Mouse (Mus musculus) monocyte, adult 2 months (primary cell): ENCODE measurements around the gene Map4k4.
A peak's percentile ranks its signal among the peaks of the same experiment; 100 is the strongest.

ENCODE experiments used
- DNase-seq, 2 experiments: peaks; one replicate each; pipeline ENCODE4 v3.0.0; 2022; ENCODE audit warnings: low spot score in 2 of 2, low read depth in 1 of 2

Map4k4 gene

GRCm38 (mm10) chr1:39898686-39899085, 2.0 kb upstream of the Map4k4 start:
- DNase-seq = no peak

DNA sequence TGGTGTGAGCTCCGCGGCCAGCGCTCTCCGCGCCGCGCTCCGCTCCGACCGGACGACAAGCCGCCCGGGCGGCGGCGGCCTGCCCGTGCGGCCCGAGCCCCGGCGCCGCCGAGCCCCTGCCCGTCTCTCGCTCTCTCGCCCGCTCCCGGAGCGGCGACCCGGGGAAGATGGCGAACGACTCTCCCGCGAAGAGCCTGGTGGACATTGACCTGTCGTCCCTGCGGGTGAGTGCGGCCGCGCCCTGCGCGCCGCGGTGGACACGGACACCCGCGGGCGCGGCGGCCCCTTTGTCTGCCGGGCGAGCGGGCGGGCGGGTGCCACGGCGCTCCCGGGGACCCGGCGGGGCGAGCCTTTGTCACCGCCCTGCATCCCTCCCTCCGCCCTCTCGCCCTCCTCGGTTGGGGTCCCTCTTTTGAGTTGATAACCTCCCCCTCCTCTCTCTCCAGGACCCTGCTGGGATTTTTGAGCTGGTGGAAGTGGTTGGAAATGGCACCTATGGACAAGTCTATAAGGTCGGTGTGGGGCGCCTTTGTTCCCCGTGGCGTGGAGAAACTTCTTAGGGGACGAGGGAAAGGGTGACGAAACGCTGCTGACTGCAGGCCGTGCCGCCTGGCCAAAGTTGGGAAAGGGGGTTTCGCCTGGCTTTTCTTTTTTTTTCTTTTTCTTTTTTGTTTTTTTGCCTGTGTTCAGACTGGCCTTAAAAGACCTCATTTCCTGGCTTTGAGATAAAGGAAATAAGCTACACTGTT, 524 bp downstream of the Map4k4 start:
- DNase-seq = no peak

GRCm38 (mm10) chr1:39901851-39902703, 1.4 kb downstream of the Map4k4 start:
- no peak for DNase-seq

DNA sequence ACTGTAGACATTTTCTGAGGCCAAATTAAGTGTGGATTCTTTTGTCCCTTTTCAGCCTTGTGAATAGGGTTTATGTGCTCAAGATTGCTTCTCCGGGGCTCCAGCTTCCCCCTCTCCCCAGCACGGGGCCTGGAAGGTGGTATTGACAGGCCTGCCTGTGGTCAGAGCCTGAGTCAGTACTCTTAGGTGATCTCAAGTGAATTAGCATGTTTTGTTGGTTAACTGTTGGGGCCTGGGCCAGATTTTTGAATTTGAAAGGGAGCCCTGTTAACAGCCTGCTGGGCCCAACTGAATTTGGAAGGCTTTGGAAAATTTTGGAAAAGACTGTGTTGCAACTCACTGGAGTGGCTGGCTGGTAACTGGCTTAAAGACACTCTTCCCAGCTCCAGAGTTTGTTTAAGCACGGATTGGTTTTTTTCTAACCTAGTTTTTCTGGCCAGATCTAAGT, 2.0 kb downstream of the Map4k4 start:
- DNase-seq = no peak

DNA sequence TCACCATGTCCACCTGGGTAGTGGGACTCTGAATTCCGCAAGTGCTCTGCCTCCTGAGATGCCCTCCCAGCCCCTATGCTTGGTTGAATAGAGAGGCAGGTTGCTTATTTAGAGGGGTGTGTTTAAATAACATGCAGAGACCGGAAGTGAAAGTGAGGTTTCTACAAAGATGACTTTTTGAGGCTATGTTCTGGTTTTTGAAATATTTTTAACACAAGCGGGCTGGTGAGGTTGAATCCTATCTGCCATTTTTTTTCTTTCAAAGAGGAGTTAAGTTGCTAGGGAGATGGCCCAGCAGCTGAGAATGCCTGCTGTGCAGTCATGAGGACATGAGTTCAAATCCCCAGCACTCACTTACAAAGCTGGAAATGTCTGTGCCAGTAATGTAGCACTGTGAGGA, 4.0 kb downstream of the Map4k4 start:
- DNase-seq = no peak

DNA sequence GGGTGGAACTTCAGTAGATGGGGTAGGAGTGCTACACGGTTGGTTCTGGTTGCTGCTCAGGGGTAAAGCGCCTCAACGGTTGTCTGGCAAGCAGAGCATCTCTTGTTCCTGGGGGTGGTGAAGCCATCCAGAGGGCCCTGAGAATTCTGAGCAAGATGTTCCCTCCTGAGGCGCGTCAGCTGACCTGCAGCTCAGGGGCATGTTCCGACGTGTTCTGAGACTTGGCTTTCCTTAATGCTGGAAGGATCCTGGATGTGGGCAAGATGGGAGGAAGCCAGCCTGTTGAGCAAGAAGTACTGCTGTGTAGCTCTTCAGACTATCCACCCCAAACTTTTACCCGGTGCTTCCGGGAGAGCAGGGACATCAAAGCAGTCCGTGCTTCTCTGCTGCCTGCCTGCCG, 6.2 kb downstream of the Map4k4 start:
- DNase-seq = no peak

DNA sequence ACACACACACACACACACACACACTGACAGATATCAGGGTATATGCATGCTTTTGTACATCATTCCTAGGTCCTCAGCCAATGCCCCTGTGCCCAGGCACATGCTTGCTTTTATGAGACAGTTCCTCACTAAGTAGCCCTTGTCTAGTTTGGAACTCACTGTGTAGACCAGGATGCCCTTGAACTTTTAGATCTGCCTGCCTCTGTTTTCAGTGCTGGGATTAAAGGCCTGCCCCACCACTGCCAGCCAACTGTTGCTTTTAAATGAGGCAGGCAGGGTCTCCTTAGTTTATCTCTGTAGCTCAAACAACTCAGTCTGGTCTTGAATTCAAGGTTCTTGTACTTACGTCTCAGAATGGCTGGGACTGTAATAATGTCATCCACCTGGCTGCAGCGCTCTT, 8.3 kb downstream of the Map4k4 start:
- DNase-seq = no peak

DNA sequence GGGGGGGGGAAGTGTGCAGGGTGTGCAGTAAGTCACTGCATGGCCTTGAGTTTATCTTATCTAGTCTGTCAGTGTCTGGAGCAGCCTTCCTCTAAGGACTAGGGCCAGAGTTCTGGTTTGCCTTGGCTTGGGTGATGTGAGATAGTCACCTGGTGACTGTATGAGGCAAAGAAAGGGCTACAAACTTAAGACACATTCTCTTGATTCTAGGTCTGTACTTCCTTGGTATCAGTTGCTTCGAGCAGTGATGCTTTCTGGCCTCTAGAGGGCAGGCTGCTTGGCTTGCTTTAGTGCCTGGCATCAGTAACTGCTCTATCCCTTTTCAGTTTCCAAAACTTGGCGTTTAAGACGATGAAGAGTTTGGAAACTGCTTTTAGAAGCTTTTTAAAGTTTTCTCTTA, 10.7 kb downstream of the Map4k4 start:
- no peak for DNase-seq

DNA sequence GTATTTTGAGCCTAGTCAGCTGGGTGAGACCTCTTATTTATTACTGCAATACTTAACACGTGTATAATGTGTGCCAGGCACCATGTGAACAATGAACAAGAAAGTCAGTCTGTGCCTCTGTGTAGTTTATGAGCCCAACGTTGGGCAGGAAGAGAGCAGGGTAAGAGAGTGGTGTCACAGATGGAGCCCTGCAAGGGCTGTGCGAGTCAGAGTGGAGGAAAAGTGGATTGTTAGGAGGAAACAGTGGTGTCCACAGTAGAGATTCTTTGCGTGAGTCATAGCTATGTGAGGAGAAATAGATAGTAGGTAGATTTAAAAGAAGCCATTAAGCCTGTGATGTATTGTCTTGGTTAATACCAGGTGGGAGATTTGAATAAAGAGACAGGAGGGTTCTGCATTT, 12.5 kb downstream of the Map4k4 start:
- no peak for DNase-seq

DNA sequence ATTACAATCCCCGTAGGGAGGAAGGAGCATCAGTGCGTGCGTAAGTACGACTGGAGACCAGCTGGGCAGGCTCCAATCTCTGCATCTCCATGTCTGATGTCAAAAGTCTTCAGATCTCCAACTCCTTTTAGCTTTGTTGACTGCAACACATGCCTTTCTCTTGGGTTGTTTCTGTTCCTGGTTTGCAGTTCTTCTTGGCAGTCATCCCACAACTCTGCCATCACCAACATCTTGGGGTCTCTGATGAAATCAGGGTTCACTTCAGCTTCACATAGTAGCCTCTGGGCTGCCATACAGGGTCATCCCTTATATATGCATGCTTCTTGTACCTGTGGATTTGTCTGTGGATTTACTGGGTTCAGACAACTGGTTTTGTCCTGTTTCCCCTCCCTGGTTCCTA, 15.4 kb downstream of the Map4k4 start:
- DNase-seq = no peak

- no peak for DNase-seq
Observed at GRCm38 (mm10) chr1:39917855-39918516, 17.3 kb downstream of the Map4k4 start.

GRCm38 (mm10) chr1:39918517-39919115, 17.9 kb downstream of the Map4k4 start:
- no peak for DNase-seq

DNA sequence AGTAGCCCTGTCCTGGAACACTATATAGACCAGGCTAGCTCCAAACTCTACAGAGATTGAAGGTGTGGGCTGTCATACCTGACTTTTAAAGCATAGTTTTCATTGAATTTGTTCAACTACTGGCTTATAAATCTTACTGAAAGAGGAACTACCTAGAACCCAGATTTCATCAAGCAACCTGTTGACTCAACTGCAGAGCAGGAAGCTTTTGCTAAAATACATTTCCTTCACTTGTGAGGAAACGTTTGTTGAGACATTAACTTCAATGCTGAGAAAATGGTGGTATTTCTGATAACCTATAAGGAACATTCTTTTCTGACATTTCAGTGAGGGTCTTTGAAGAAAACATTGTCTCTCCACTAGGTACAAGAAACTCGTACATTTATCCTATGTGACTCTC, 19.9 kb downstream of the Map4k4 start:
- no peak for DNase-seq

GRCm38 (mm10) chr1:39921996-39922395, 21.3 kb downstream of the Map4k4 start:
- DNase-seq = no peak

GRCm38 (mm10) chr1:39922714-39923113, 22.0 kb downstream of the Map4k4 start:
- DNase-seq = peak; percentile 29 to 44

- DNase-seq = no peak
Observed at GRCm38 (mm10) chr1:39923395-39924337, 23.0 kb downstream of the Map4k4 start.

GRCm38 (mm10) chr1:39931055-39931454, 30.3 kb downstream of the Map4k4 start:
- no peak for DNase-seq

DNA sequence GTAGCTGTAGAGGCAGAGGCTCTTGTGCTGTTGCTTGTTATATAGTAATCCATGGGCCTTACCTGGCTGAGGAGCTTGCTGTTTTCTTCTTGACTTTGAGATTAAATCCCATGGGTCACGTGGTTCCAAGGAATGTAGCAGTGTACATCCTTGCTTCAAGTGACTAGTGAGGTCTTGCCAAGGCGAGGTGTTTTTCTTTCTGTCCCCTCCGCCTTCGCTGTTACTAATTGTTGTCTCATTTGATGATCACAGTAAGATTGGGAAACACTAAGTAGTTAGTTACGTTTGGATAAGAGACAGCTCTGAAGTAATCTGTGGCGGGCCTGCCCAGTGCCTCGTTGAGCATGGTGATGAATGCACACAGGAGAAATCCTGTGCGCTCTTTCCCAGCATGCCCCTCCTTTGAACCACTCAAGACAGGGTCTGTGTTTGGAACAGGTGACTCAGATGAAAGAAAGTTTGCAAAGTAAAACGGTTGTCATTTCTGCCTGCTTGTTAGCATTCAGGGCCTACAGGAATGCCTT, 31.6 kb downstream of the Map4k4 start:
- no peak for DNase-seq

GRCm38 (mm10) chr1:39932922-39933321, 32.2 kb downstream of the Map4k4 start:
- DNase-seq = no peak

DNA sequence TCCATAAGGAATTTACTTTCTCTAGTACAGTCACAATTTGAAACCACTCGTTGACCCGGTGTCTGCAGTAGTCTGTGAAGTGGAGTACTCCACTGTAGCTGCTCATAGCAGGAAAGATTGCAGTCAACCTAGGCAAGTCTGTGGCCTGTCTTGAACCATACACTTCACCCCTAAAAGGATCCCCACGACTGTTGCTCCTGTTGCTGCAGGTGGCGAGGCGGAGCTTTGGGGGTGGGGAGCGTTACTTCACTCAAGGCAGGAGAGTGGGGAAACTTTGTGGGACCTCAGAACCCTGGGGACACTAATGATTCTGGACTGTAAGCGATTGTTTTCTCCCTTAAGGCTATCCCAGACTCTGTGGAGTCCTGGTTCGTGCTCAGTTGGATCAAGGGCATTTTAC, 34.2 kb downstream of the Map4k4 start:
- no peak for DNase-seq
